Mouse (Mus musculus) kidney, embryonic 14.5 days (tissue): ENCODE measurements around the gene Scarf2. TPM values are rescaled to one million over a fixed set of nuclear protein-coding genes. Genes with fewer than 3 reads are reported as not detected.
A peak's percentile ranks its signal among the peaks of the same experiment; 100 is the strongest.

Experiments
- ATAC-seq: fragments of 200-750 bp; cut with Nextera tagmentation; 2 replicates; pipeline ENCODE4 v1.8.0; 2017; ENCODE audit warnings: moderate number of reproducible peaks, mild to moderate bottlenecking, moderate TSS enrichment, moderate library complexity; ENCODE audit not compliant: low FRiP score, low TSS enrichment
- H3K27ac ChIP-seq: fragments of 300-500 bp; sonication (generic); 2 replicates; pipeline ENCODE4 v1.5.1; 2014; ENCODE audit warnings: low read depth, mild to moderate bottlenecking, low read length, moderate library complexity, mixed read lengths
- H3K27me3 ChIP-seq: fragments of 300-500 bp; sonication (generic); 2 replicates; pipeline ENCODE4 v1.6.1; 2014; ENCODE audit warnings: mild to moderate bottlenecking, low read length; ENCODE audit not compliant: control insufficient read depth, insufficient read depth
- H3K36me3 ChIP-seq: fragments of 300-500 bp; sonication (generic); 2 replicates; pipeline ENCODE4 v1.6.1; 2014; ENCODE audit warnings: low read length, mixed read lengths; ENCODE audit not compliant: control insufficient read depth, insufficient read depth
- H3K4me1 ChIP-seq: fragments of 300-500 bp; sonication (generic); 2 replicates; pipeline ENCODE4 v1.6.1; 2014; ENCODE audit warnings: low read length, mixed read lengths; ENCODE audit not compliant: control insufficient read depth, insufficient read depth
- H3K4me2 ChIP-seq: fragments of 300-500 bp; sonication (generic); replicated peaks from 2 replicates; pipeline ENCODE4 v1.6.1; 2014; ENCODE audit warnings: low read depth, mild to moderate bottlenecking, low read length
- H3K4me3 ChIP-seq: fragments of 300-500 bp; sonication (generic); 2 replicates; pipeline ENCODE4 v1.5.1; 2014; ENCODE audit warnings: mild to moderate bottlenecking, low read length
- H3K9ac ChIP-seq: fragments of 300-500 bp; sonication (generic); 2 replicates; pipeline ENCODE4 v1.6.1; 2014; ENCODE audit warnings: low read depth, mild to moderate bottlenecking, low read length, moderate library complexity
- H3K9me3 ChIP-seq: fragments of 300-500 bp; sonication (generic); 2 replicates; pipeline ENCODE4 v1.6.1; 2016; ENCODE audit warnings: low read length; ENCODE audit not compliant: control insufficient read depth
- WGBS: fragments of 180-500 bp; shearing (Covaris S2); extraction: QIAGEN DNeasy Blood & Tissue Kit; methylation state at CpG from one replicate; pipeline ENCODE4 v1.1.7; 2014; 5-methylcytosine and 5-hydroxymethylcytosine counted together
- polyA plus RNA-seq: library from polyadenylated mRNA; unstranded; fragments of >200 nt; fragmentation: Nextera tagmentation; extraction: Ambion mirVana; gene quantifications from 2 replicates; pipeline ENCODE4 v1.2.1, GENCODE M21; 2014

Scarf2 gene
- polyA plus RNA-seq: 17.2 and 19.6 TPM in 2 replicates

GRCm38 (mm10) chr16:17796971-17797811 lies at the start of gene Scarf2:
Scarf2 (plus strand) TSS chr16:17797282.
- H3K4me1 ChIP-seq: peaks cover 13% of the 10 kb centered on the region; the same call in 1 of the 2 replicates
- no peaks in the 10 kb centered on the region for H3K9me3 ChIP-seq
- ATAC-seq: peak; percentile 60
- H3K4me3 ChIP-seq: peak within 1 kb of the TSS; percentile 65
- H3K9ac ChIP-seq: peak within 1 kb of the TSS; percentile 87
- 2% methylated on average over 62 of the region's 81 CpGs for WGBS
- peaks cover 18% of the 10 kb centered on the region for H3K36me3 ChIP-seq
- peaks cover 35% of the 10 kb centered on the region for H3K27me3 ChIP-seq
- peak within 1 kb of the TSS; percentile 82 for H3K27ac ChIP-seq
- H3K4me2 ChIP-seq: peak within 1 kb of the TSS; percentile 87

GRCm38 (mm10) chr16:17753001-17753400 lies 44.1 kb upstream of the Scarf2 start:
- no peaks in the 10 kb centered on the region for H3K4me1 ChIP-seq
- H3K4me3 ChIP-seq: no peak overlapping the region
- no peak overlapping the region for H3K4me2 ChIP-seq
- no peak overlapping the region for H3K9ac ChIP-seq
- no peaks in the 10 kb centered on the region for H3K27me3 ChIP-seq
- no peak for ATAC-seq
- WGBS: 24% methylated on average over 3 of the region's 3 CpGs
- H3K27ac ChIP-seq: no peak overlapping the region
- no peaks in the 10 kb centered on the region for H3K9me3 ChIP-seq
- no peaks in the 10 kb centered on the region for H3K36me3 ChIP-seq

DNA sequence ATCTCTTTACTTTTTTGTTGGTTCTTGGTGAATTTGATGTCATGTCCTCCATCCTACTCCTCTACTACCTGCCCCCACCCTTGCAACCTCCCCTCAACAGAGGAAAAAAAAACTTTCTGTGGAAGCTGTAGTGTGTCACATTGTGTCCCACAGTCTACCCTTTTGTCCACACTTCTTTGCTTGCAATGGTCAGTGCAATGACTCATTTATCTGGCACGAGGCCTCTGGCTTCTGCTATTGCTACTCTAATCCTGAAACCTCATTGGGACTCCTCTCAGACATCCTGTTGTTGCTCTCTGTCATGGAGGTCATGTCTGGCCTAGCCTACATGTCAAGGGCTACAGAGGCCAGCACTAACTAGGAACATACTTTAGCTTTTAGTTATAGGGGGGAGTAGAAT lies 43.4 kb upstream of the Scarf2 start:
- no peak for ATAC-seq
- H3K4me1 ChIP-seq: no peaks in the 10 kb centered on the region
- no peaks in the 10 kb centered on the region for H3K27me3 ChIP-seq
- no peaks in the 10 kb centered on the region for H3K36me3 ChIP-seq
- no peak overlapping the region for H3K27ac ChIP-seq
- no peak overlapping the region for H3K9ac ChIP-seq
- WGBS: 66% methylated on average over 1 of the region's 1 CpGs
- no peak overlapping the region for H3K4me3 ChIP-seq
- no peak overlapping the region for H3K4me2 ChIP-seq
- no peaks in the 10 kb centered on the region for H3K9me3 ChIP-seq

GRCm38 (mm10) chr16:17757756-17758155 lies 39.3 kb upstream of the Scarf2 start:
- no peak for ATAC-seq
- peaks cover under 1% of the 10 kb centered on the region; the same call in 1 of the 2 replicates for H3K36me3 ChIP-seq
- no peak overlapping the region for H3K9ac ChIP-seq
- H3K4me1 ChIP-seq: peaks cover 9% of the 10 kb centered on the region; the same call in 1 of the 2 replicates
- H3K27ac ChIP-seq: no peak overlapping the region
- no peak overlapping the region for H3K4me2 ChIP-seq
- WGBS: 97% methylated on average over 1 of the region's 1 CpGs
- H3K9me3 ChIP-seq: no peaks in the 10 kb centered on the region
- H3K4me3 ChIP-seq: no peak overlapping the region
- H3K27me3 ChIP-seq: no peaks in the 10 kb centered on the region

DNA sequence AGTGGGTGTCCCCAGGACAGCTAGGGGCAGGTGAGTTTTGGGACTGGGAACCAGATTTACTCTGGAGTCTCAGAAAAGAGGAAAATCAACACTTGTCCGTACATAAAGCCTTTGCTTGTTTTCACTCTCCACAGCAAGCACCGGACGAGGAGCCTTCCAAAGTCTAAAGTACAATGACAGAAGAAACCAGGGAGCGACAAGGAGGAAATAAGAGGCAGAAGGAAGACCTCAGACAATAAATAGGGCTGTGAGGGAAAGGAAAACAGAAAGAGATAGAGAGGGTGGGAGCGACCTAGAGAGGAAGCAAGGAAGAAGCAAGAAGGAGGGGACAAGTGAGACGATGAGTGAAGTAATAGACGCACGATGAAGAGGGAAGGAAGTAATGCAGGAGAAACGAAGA lies 38.2 kb upstream of the Scarf2 start:
- Histone ChIP-seq H3K9ac (peak overlapping the region; percentile 95; the same call in 1 of the 2 replicates), H3K9me3 (no peaks in the 10 kb centered on the region), H3K4me1 (peaks cover 9% of the 10 kb centered on the region; the same call in 1 of the 2 replicates), H3K27ac (no peak overlapping the region; the same call in 1 of the 2 replicates), H3K4me2 (peak overlapping the region; percentile 95), H3K27me3 (no peaks in the 10 kb centered on the region), H3K4me3 (peak overlapping the region; percentile 73), H3K36me3 (peaks cover 6% of the 10 kb centered on the region; the same call in 1 of the 2 replicates)
- 50% methylated on average over 9 of the region's 9 CpGs for whole genome bisulfite sequencing
- ATAC-seq: no peak

- no peaks in the 10 kb centered on the region for H3K27me3 ChIP-seq
- H3K4me2 ChIP-seq: peak within 1 kb of the TSS; percentile 95
- peak; percentile 92 for ATAC-seq
- peak within 1 kb of the TSS; percentile 73 for H3K4me3 ChIP-seq
- peak within 1 kb of the TSS; percentile 95 for H3K9ac ChIP-seq
- H3K36me3 ChIP-seq: peaks cover 10% of the 10 kb centered on the region; the same call in 1 of the 2 replicates
- WGBS: under 1% methylated on average over 28 of the region's 28 CpGs
- no peaks in the 10 kb centered on the region for H3K9me3 ChIP-seq
- H3K4me1 ChIP-seq: peaks cover 9% of the 10 kb centered on the region; the same call in 1 of the 2 replicates
- peak within 1 kb of the TSS; percentile 48 for H3K27ac ChIP-seq
Measured at GRCm38 (mm10) chr16:17759344-17759773, 37.7 kb upstream of the Scarf2 start, which contains the start of gene Klhl22. Klhl22 (plus strand) TSS chr16:17759618.

DNA sequence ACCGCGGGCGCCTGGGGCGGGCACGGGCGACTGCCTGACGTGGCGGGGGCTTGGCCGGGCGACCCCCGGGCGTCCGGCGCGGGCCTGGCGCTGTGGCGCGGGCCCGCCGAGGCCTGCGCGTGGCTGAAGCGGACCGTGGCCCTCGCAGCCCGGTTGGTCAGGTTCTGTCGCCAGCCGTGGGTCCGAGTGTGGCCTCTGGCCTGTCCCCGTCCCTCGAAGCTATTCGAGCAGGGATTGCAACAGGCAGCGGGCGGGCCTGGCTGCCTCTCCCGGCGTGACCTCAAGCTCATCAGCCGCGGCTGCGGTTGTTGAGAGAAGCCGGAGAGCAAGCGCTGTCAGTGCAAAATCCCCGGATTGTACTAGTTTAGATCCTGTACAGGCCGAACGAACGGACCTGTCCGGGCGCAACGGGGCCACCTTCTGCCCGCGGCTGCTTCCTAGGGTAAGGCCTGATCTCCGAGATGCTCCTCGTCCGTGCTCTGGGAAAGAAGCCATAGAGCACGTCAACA lies 37.2 kb upstream of the Scarf2 start:
- 1% methylated on average over 52 of the region's 54 CpGs for WGBS
- Histone ChIP-seq H3K9me3 (no peaks in the 10 kb centered on the region), H3K9ac (peak overlapping the region; percentile 95)

DNA sequence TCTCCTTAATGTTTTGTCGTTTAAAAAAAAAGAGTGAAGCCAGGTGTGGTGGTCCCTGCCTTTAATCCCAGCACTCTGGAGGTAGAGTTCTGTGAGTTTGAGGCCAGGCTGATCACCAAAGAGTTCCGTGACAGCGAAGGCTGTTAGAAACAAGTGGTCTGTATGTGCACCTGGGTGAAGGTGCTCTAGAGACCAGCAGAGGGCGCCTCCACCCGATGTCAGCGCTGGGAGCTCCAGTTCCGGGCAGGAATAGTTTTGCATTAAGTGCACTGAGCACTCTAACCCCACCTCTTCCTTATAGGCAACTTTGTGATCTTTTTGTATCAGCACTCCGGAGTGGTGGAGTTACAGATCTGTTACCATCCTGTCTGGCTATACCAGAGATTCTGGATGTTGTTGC lies 36.4 kb upstream of the Scarf2 start:
- ATAC-seq: peak; percentile 28; the same call in 1 of the 2 replicates
- 41% methylated on average over 8 of the region's 8 CpGs for WGBS

More for the DNA sequence above, 37.2 kb upstream of the Scarf2 start:
- Histone ChIP-seq H3K36me3 (peaks cover 10% of the 10 kb centered on the region; the same call in 1 of the 2 replicates), H3K4me1 (peaks cover 9% of the 10 kb centered on the region; the same call in 1 of the 2 replicates), H3K27ac (peak overlapping the region; percentile 48; the same call in 1 of the 2 replicates), H3K27me3 (no peaks in the 10 kb centered on the region), H3K4me2 (peak overlapping the region; percentile 95), H3K4me3 (peak overlapping the region; percentile 73)
- peak; percentile 63 for ATAC-seq

More for the DNA sequence above, 36.4 kb upstream of the Scarf2 start:
- Histone ChIP-seq H3K9ac (peak overlapping the region; percentile 95; the same call in 1 of the 2 replicates), H3K27me3 (no peaks in the 10 kb centered on the region), H3K4me3 (peak overlapping the region; percentile 73), H3K4me2 (peak overlapping the region; percentile 95), H3K4me1 (peaks cover 9% of the 10 kb centered on the region; the same call in 1 of the 2 replicates), H3K9me3 (no peaks in the 10 kb centered on the region), H3K27ac (no peak overlapping the region), H3K36me3 (peaks cover 17% of the 10 kb centered on the region; the same call in 1 of the 2 replicates)
